Mouse (Mus musculus) G1E (cell line): ENCODE measurements around the gene Vipr1.

Experiments used
- CTCF ChIP-seq: IDR thresholded peaks from 2 replicates; pipeline ENCODE4 v1.5.1; 2012; ENCODE audit warnings: low read depth, low read length, inconsistent platforms, mixed read lengths
- GATA1 ChIP-seq: IDR thresholded peaks from 2 replicates; pipeline ENCODE4 v1.6.1; 2012; ENCODE audit warnings: borderline replicate concordance, low read length, inconsistent platforms, mixed read lengths
- GATA2 ChIP-seq: IDR thresholded peaks from 2 replicates; pipeline ENCODE4 v1.6.1; 2012; ENCODE audit warnings: low read depth, low read length, inconsistent platforms, borderline replicate concordance
- POLR2AphosphoS5 ChIP-seq: IDR thresholded peaks from 2 replicates; pipeline ENCODE4 v1.6.1; 2012; ENCODE audit warnings: low read depth, low read length, inconsistent platforms; ENCODE audit not compliant: insufficient replicate concordance
- TAL1 ChIP-seq: conservative IDR thresholded peaks from 2 replicates; pipeline ENCODE4 v1.6.1; 2012; ENCODE audit warnings: low read depth, low read length, inconsistent platforms, mixed read lengths

- TF ChIP-seq GATA1 (no peak), CTCF (no peak), POLR2AphosphoS5 (no peak), GATA2 (no peak), TAL1 (no peak)
Measured at GRCm38 (mm10) chr9:121609381-121609780, 33.1 kb upstream of the Vipr1 start.
